Mouse (Mus musculus): ENCODE data around the gene Thumpd3.

Thumpd3 gene

DNA sequence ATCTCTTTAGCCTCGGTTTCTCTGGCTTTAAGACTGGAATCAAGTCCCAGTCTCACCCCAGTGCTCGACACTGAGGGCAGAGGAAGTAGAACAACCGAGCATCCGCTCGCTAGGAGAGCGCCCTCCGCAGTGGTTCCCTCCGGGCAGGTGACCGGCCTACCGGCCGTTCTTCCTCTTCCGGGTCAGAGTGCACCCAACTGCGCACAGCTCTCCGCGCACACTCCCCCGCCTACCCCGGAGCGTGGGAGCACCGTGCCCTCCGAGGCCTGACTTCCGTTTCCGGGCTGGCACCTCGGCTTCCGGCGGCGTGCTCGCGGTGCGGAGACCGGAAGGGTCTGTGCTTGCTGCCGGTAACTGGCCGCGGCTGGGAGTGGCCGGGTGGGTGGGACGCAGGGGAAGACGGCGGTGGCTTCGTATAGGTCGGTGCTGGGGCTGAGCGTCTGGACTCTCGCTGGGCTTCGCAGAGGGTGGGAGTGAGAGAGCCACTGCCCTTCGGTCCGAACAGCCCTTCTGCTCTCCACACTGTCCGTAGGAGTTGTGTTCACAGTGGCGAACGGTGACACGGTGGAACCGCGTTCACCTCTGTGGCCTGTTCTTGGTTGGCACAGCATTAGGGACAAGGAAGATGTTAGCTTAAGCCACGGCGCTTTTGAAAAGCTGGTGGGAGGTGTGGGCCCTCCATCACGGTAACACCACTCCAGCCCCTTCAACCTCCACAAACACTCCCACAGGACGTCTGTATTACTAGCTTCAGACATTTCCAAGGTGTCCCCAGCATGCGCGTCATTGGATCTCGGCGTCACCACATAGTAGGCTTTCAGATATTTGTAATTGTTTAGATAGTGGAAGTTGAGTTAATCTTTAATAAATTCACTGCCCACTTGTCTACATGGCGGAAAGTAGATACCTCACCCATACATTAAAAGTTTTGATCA is at the start of gene Thumpd3:
Gene Thumpd3 (plus strand): TSS at position 185 of the 935 bp plus-strand sequence.
- DNase-seq (ENCODE audit: low read depth, low spot score) = peak; percentile 93

DNA sequence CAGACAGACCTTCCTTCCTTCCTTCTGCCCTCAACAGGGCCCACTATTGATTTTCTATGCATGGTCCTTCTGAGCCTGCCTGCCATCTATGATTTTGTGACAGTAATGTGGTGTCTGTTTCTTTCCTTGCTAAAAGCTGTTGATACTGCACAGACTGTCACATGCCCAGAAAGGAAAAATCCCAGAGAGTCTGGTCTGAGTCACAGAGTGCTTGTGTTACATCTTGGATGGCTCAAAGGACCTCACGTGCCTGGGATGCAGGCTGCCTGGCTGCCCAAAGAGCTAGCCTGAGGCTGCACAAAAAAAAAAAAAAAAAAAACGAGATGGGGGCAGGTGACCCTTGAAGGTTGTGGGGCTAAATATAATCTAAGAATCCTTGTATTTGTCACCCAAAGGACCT is 46.8 kb upstream of the Thumpd3 start:
- no peak for DNase-seq (ENCODE audit: low read depth, low spot score)

DNA sequence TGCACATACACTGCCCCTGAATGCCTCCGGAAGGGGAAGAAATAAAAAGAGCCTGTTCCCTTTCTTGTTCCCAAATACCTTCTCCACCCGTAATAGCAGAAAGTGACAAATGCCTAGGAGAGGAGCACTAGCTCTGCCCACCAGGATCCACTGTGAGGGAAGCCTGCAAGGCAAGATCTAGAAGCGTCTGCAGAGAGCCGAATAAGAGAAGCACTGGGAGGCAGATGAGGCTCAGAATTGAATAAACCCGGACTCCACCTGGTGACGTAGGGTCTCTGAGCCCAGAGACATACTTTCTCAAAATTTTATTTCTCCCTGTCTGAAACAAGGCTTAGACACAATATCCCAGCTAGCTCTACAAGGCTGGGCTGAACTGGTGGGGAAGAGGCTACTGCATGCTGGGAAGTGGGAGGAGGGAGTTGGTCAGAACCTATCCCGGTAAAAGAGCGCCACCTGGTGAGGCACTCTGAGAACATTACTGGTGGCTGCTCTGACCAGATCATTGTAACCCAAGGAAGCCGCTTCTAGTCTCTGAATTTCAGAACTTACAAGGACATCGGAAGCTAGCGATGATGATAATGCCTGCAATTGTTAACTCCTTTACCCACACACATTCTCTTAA is 45.2 kb upstream of the Thumpd3 start:
- peak; percentile 78 for DNase-seq (ENCODE audit: low read depth, low spot score)

DNA sequence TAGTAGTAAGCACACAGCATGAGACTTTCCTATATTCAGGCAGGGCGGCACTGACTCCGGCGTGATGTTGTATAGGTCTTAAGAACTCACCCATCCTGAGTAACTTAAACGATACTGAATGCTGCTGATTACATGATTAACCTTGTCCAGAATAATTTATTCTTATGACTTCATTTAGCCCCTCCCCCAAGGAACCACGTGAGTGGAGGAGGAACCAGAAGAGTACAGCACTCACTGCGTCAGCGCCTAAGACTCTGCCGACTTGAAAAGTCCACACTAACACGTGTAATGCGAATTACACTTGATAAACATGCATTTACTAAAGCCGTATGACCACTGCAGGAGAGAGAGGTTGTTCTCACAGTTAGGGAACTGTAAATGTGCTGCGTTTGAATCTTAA is 44.3 kb upstream of the Thumpd3 start:
- no peak for DNase-seq (ENCODE audit: low read depth, low spot score)

DNA sequence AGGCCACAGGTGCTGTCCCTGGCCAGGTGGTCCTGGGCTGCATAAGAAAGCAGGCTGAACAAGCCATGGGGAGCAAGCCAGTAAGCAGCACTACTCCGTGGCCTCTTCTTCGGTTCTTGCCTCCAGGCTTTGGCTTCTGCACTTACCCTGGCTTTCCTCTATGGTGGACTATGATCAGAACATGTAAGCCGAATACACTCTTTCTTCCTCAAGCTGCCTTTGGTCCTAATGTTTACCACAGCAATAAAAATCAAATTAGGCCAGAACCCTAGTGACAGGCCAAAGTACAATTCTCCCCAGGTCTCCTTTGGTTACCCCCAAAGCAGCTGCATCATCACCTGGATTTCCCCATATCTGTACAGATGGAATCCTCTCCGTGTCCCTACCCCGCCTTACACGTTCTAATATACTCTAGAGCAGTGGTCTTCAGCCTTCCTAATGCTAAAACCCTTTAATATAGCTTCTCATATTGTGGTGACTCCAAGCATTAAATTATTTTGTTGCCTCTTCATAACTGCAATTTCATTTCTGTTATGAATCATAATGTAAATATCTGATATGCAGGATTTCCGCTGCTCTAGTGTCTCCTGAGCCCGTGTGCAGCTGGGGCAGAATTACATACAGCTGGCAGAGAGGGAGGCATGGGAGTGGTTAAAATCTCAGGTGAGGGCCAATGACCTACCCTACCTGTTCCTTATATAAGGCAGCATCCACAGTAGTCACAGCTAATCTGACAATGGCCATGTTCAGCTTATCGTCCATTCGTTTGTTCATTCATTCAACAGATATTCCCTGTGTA is 42.5 kb upstream of the Thumpd3 start:
- DNase-seq (ENCODE audit: low read depth, low spot score) = no peak

DNA sequence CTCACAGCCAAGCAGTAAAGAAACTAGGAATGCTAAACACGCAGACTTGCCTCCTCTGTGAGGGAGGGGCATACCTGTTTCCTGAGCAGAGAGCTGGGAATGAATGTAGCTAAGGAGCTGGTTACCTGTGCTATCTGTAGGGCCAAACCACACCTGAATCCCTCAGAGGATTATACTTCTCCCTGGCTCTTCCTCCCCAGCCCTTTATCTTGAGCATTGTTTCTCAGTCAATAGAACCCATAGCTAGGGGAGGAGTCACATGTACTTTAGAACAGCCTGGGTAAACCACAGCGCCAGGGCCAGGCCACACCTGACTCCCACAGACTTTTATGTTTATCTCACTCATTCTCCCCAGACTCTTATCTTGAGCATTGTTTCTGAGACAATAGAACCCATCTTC is 39.2 kb upstream of the Thumpd3 start:
- no peak for DNase-seq (ENCODE audit: low read depth, low spot score)

DNA sequence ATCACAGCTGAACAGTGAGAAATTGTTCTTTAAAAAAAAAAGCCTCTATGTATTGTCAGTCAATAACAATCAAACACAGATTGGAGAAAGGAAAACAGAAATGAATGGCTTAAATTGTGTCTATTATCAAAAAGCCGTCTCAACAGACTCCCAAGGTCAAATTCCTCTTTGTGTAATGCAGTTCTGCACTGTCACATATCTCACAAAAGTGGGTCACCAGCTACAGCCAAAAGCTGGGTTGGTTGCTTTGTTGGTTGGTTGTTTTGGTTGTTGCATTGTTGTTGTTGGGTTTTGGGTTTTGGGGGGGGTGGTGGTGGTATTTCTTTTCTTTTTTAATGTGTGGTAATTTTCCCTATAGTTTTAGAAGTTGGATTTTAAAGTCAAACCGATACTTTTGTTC is 34.1 kb upstream of the Thumpd3 start:
- DNase-seq (ENCODE audit: low read depth, low spot score) = no peak

DNA sequence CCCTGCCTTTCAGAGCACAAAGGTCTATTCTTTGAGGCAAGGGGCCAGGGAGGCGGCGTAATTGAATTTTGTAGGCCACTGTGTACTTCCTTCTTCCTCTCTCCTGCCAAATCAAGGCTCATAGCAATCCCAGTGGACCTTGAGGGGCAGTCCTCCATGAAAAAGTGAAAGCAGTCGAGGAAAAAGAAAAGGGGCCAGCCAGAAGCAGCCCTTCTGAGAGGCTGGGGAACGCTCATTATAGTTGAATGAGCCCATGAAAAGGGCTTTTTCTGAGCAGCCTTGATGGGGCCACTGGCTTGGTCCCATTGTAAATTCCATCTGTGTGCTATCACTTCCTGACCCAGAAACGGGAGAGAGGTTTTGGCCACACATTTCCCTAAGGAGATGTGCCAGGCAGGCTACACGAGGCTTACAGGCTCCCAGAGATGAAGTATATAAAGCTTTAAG is 33.5 kb upstream of the Thumpd3 start:
- peak; percentile 19 for DNase-seq (ENCODE audit: low read depth, low spot score)

DNA sequence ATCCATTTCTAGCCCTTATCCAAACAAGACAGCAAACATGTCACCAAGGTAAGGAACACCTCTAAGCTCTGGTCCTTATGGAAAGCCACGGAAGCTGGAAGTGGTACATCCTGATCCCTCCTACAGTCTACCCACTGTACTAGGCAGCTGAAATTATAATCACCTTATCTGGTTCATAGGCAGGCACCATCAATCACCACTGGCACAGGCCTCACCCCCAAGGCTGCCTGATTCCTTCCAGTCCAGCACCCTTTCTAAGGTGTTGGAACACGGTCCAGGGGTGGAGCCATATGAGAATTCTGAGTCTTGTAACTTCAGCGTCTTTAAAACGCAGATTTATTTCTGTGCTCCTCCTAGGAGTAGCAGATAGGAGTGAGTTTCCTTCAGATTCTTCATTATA is 32.5 kb upstream of the Thumpd3 start:
- DNase-seq (ENCODE audit: low read depth, low spot score) = no peak

DNA sequence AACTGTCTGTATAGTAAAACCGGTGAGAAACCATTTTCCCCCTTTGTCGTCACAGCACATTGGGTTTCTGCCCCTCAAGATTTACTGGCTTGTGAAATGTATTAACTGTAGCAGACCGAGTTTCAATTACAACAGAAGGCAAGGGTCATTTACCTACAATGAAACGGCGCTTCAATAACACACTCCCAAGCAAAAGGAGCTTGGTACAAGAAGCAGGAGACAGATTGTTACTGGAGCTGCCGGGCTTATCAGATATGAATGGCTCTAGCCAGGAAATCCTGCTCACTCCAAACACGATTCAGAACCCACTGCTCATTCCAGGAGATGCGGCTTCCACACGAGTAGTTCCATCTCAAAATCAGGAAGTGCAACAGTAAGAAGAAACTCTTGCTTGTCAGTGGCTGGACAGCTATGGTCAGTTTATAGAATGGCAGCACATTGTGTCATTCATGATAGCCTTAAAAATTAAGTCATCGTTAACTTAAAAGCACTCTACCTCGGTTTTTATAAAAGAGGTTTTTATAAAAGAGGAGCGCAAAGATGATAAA is 28.5 kb upstream of the Thumpd3 start:
- no peak for DNase-seq (ENCODE audit: low read depth, low spot score)

DNA sequence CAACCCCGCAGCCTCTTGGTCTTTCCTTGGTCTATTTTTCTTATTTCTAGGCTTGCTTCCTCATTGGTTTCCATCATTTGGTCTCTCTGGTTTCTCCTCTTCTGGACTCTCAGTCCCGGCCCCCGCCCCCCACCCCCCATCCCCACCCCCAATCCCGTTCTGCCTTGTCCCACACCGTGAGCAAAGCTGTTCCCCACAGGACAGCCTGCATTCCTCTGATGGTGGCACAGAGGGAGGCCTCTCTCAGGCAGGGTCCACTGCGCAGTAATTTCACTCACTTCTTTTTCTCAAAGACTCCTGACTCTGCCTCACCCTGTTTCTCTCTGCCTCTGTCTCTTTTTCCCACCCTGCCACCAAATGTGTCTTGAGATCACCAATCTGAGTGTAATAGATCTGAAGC is 27.9 kb upstream of the Thumpd3 start:
- DNase-seq (ENCODE audit: low read depth, low spot score) = no peak

DNA sequence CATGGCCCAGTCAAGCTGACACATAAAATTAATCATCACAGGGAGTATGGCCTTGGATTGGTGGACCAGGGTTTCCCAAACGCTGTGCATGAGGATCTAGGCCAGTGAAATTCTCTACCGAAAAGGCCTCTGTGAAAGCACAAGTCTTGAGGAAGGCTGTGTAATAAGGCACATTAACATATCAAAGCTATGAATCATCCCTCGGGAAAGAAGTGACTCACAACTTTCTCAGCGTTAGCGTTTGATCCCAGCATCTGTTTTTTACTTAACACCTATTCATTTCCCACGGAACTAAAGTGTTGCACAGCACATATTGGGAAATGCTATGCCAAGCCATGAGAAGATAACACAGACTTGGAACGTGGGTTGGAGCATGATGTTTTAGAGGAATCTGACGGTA is 21.2 kb upstream of the Thumpd3 start:
- DNase-seq (ENCODE audit: low read depth, low spot score) = no peak

DNA sequence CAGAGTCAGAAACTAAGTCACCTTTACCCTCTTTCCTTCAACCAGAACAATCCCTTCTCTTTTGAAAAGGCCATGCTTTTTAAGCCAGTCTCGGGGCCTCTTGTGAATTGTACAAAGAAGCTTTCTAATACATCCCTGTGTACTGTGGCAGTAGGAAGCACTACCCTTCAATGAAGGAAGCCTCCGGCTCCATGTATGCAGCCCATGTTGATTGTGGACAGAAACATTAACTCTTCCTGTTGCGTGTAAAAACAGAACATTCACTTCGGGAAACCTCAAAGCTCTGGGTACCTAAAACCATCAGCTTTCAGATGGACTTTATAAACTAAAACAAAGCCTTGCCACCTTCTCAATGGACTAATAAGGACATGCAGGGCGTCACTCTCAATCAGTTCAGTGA is 20.3 kb upstream of the Thumpd3 start:
- no peak for DNase-seq (ENCODE audit: low read depth, low spot score)

DNA sequence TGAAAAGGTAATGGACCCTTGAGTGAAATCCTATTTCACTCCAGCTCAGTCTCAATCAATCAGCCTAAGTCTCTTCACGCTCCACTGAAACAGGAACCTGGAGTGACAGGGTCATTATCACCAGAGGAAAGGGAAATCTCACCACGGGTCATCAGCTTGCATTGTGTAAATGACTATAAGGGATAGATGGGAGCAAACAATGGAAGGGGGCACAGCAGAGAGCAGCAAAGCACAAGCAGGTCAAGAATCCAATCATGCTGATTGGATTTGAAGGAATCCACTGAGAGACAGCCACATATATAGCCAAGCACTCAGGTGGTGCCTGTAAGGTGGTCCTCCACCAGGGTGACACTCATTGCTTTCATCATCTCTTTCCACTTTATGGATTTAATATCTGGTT is 18.6 kb upstream of the Thumpd3 start:
- no peak for DNase-seq (ENCODE audit: low read depth, low spot score)

DNA sequence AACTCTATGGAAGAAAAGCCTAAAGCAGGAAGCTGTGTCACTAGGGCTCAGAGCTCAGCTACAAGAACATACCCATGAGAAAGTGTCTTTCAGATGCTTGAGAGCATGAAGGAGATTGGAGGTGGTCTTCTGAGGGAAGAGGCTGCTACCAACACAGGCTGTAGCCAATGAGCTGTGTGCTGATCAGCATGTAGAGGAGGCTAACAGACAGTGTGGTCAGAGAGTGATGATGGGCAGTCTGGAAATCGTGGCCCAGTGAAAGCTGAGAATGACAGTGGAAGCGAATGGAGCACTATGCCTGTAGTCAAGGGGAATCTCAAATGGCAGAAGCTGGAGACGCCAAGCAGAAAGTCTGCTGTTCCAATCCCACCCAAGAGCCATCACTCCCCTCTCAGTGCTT is 17.0 kb upstream of the Thumpd3 start:
- no peak for DNase-seq (ENCODE audit: low read depth, low spot score)

DNA sequence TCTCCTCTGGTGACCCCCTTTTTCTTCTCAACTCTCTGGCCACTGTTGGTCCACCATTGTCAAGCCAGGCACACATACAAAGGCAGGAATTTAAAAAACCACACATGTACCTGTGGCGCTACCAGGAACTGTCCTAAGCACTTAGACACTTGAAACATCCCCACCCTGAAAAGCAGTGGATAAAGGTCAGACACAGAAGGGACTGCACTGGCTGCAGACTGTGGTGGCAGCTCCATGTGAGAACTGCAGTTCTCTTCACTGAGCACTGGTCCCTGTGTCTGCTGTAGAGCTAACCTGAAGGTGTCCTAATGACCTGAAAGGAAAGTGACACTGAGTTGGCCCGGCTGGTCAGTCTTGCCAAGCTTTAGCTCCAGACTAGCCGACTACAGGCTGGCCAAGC is 15.5 kb upstream of the Thumpd3 start:
- no peak for DNase-seq (ENCODE audit: low read depth, low spot score)

DNA sequence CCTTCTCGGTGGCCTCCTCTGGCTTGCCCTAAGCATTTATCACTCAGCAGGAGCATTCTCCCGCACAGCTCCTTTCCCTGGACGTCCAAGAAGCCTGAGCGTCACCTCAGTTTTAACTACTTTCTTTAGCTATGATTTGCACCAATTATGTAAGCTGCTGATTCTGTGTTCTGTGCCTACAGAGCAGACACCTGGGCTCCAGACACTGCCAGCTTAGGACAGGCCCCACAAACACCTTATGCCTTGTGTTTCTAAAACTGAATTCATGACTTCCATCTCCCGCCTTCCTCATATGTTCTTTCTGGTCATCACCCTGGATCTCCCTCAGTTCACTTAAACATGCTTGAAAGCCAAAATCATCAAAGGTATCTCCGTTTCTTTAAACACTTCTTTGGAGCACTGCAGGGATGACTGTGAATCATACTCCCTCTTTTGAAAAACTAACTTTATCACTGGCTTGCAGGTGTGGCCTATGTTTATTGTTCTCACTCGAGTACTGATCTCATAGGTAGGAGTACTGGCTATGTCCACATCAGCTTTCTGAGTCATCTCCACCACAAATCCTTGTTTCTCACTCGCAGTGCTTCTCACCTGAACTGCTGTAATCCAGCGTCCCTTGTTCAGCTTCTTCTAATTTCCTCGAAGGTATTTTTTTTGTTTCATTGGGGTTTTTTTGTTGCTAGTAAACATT is 14.9 kb upstream of the Thumpd3 start:
- DNase-seq (ENCODE audit: low read depth, low spot score) = no peak

DNA sequence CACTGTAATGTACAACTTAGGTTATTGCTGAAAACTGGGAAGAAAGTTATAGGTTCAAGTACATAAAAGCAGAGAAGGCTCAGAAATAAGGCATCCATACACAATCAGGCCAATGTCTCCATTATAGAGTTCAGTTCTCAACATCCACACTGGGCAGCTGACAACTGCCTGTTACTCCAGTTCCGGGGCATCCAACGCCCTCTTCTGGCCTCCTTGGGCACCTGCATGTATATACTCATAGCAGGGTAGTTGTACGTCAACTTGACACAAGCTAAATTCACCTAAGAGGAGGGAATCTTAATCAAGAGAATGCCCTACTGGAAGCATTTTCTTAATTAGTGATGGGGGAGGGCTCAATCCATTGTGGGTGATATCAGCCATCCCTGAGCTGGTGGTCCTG is 13.9 kb upstream of the Thumpd3 start:
- DNase-seq (ENCODE audit: low read depth, low spot score) = no peak

DNA sequence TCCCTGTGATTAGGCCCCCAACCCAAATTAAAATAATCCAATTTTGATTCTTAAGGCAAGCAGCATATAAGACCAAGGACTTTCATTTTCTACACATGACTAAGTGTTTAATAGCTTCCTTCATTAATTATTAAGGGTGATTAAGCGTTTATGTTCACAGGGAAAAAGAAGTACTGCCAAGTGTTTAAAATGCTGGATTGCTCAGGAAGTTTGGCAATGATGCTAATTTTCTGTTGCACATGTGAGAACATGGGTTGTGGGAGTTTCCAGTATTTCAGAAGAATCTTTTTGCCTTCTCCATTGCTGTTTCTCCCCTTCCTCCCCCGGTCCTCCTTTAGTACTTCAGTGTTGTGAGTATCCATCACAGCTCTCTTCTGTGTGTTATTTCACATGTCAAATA is 12.8 kb upstream of the Thumpd3 start:
- DNase-seq (ENCODE audit: low read depth, low spot score) = no peak

DNA sequence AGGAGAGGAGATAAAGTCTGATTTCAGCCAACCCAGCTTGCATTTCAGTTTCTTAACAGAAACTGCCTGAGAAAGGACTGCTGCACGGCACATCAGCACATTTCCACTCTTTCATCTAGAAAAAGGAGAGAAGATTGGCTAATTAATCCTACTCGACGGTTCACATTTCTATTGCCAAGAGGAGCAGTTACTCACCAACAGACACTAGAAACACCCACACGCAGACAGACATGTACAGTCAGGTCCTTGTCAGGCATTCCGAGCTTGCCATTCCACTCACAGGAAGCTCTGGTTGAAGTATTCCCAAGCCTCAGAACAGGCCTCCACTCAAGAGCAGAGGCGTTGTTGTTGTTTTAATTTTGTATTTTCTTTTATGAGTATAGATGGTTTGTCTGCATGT is 11.6 kb upstream of the Thumpd3 start:
- DNase-seq (ENCODE audit: low read depth, low spot score) = no peak

DNA sequence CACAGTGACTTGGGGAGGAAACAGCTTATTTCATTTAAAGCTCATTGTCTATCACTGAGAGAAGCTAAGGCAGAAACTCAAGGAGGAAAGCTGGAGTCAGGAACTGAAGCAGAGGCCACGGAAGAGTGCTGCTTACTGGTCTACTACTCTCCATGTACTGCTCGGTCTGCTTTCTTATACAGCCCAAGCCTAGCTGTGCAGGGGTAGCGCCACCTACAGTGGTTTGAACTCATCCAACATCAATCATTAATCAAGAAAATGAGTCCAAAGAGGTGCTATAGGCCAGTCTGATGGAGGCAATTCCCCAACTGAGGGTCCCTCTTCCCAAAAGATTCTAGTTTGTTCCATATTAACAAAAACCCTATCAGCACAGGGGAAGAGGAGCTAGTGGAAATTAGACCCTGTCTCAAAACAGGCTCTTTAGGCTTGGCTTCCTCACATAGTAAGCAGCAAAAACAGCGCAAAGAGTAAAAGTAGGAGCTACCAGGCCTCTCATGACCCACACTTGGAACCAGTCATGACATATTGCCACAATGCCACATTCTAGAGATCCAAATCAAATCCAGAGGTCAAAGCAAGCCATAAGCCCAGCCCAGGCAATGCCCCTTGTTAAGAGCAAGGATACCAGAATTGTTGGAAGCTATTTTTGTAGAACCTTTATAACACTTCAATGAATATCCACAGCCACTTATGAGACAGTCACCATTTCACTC is 9.4 kb upstream of the Thumpd3 start:
- no peak for DNase-seq (ENCODE audit: low read depth, low spot score)
